Mouse (Mus musculus): ENCODE measurements around the gene Hdc. TPM values are rescaled to one million over a fixed set of nuclear protein-coding genes. Genes with fewer than 3 reads are reported as not detected.

Hdc gene
- polyA plus RNA-seq, 1 experiment from 2014 or later: 0.52 TPM

Other genes with a start within 250 kb of the Hdc start
- 0.09 TPM in 1 of 2 replicates, not detected in the other for gene Atp8b4, start 118.6 kb downstream of the Hdc start, polyA plus RNA-seq (2016; fragmentation: Nextera tagmentation; extraction: Ambion mirVana)
- 4.5 and 4.6 TPM in 2 replicates for gene Slc27a2, start 66.9 kb downstream of the Hdc start, polyA plus RNA-seq (2016; fragmentation: Nextera tagmentation; extraction: Ambion mirVana)
- 76.4 and 78.0 TPM in 2 replicates for gene Gabpb1, start 57.0 kb upstream of the Hdc start, polyA plus RNA-seq (2016; fragmentation: Nextera tagmentation; extraction: Ambion mirVana)
- gene Usp8, start 88.0 kb upstream of the Hdc start, polyA plus RNA-seq (2016; fragmentation: Nextera tagmentation; extraction: Ambion mirVana): 40.6 and 40.9 TPM in 2 replicates
- gene Usp50, start 164.2 kb upstream of the Hdc start, polyA plus RNA-seq (2016; fragmentation: Nextera tagmentation; extraction: Ambion mirVana): 3.0 and 3.5 TPM in 2 replicates

Data from midbrain, embryonic 12.5 days (tissue).